In genomic region chr2:158197971-158198370, GRCm38 (mm10) we compare ENCODE assay signal across 36 mouse cellular contexts. TPM values are rescaled to one million over a fixed set of nuclear protein-coding genes. Genes with fewer than 3 reads are reported as not detected.
"Had no signal": no experiment of that assay in that cellular context is flagged by ENCODE, and none has a peak within 500 bp of the region (broad histone marks: within the 10 kb centered on the region; RNA-seq: fewer than 3 reads in every experiment).

No protein-coding gene starts in this region.

- H3K36me3 ChIP-seq: heart, embryonic 13.5 days; heart, embryonic 15.5 days; hindbrain, embryonic 15.5 days; kidney, embryonic 15.5 days; limb, embryonic 10.5 days; liver, embryonic 13.5 days had no signal

- ATAC-seq: hindbrain, postnatal 0 days; intestine, embryonic 16.5 days had no signal

- H3K4me1 ChIP-seq: liver, embryonic 13.5 days had no signal

- DNase-seq: gastrocnemius, postnatal 14 days; gastrocnemius, postnatal 36 days; heart, adult 11 months; heart, adult 2 months; heart, postnatal 14 days; heart, postnatal 36 days; kidney, adult 11 months; kidney, adult 2 months; kidney, adult 9 months; kidney, postnatal 25 days; kidney, postnatal 4 days; liver; liver, embryonic 13.5 days had no signal

- H3K27me3 ChIP-seq: heart, embryonic 13.5 days; heart, embryonic 15.5 days; hindbrain, embryonic 15.5 days; kidney, embryonic 15.5 days; limb, embryonic 12.5 days had no signal

- H3K9ac ChIP-seq: heart, embryonic 13.5 days; heart, embryonic 15.5 days; hindbrain, embryonic 15.5 days; kidney, embryonic 15.5 days; limb, embryonic 12.5 days; liver, embryonic 13.5 days had no signal

- H3K9me3 ChIP-seq: heart, embryonic 13.5 days; heart, embryonic 15.5 days; hindbrain, embryonic 15.5 days; kidney, embryonic 15.5 days; limb, embryonic 10.5 days; limb, embryonic 12.5 days; liver, embryonic 13.5 days had no signal

- H3K27ac ChIP-seq: heart, adult 2 months; heart, embryonic 13.5 days; heart, embryonic 15.5 days; hindbrain, embryonic 15.5 days; hindbrain, postnatal 0 days; kidney, embryonic 15.5 days; kidney, postnatal 0 days; layer of hippocampus, adult 2 months; left cerebral cortex, adult 2 months; limb, embryonic 10.5 days; limb, embryonic 12.5 days; liver, embryonic 13.5 days had no signal

- H3K4me3 ChIP-seq: heart, adult 2 months; heart, embryonic 13.5 days; heart, embryonic 15.5 days; hindbrain, embryonic 15.5 days; kidney, embryonic 15.5 days; layer of hippocampus, adult 2 months; left cerebral cortex, adult 2 months; limb, embryonic 10.5 days; limb, embryonic 12.5 days; liver, embryonic 13.5 days had no signal

- H3K4me2 ChIP-seq: heart, embryonic 11.5 days; heart, embryonic 13.5 days; heart, embryonic 15.5 days; hindbrain, embryonic 15.5 days; kidney, embryonic 15.5 days; limb, embryonic 12.5 days; liver, embryonic 11.5 days; liver, embryonic 13.5 days had no signal

RNA-seq across cellular contexts. Expression of gene D630003M21Rik, which starts 31.1 kb away (rescaled TPM):
- total RNA-seq: hematopoietic stem cell, adult 5-6 weeks had no signal

RNA-seq across cellular contexts. Expression of gene Bpi, which starts 59.9 kb away (rescaled TPM):
- total RNA-seq: gastrocnemius, adult 18-20 months; gastrocnemius, adult 8-10 months; gastrocnemius, postnatal 14 days; gastrocnemius, postnatal 36 days; heart, postnatal 14 days; heart, postnatal 36 days; hematopoietic stem cell, adult 5-6 weeks; hindbrain, postnatal 0 days; layer of hippocampus, adult 2 months; layer of hippocampus, postnatal 10 days; layer of hippocampus, postnatal 25 days; left cerebral cortex, adult 2 months; left cerebral cortex, postnatal 14 days; left cerebral cortex, postnatal 36 days had no signal
- polyA plus RNA-seq: heart, adult 2 months; heart, embryonic 11.5 days; heart, embryonic 13.5 days; heart, embryonic 15.5 days; heart, postnatal 0 days; hindbrain, embryonic 11.5 days; hindbrain, embryonic 15.5 days; hindbrain, postnatal 0 days; intestine, embryonic 14.5 days; intestine, embryonic 16.5 days; limb, embryonic 10.5 days; limb, embryonic 12.5 days; liver, embryonic 11.5 days; liver, embryonic 13.5 days had no signal
